Mouse (Mus musculus) MEL (cell line): ENCODE measurements around the gene Colq.

Experiments
- CTCF ChIP-seq, 3 experiments: IDR thresholded peaks in 2 of 3; conservative IDR thresholded peaks in 1 of 3; 2 replicates each; pipeline ENCODE4 v1.5.1; 2011 to 2012; ENCODE audit warnings: low read length in 3 of 3, low read depth in 2 of 3, mild to moderate bottlenecking in 2 of 3, improper control_type of control experiment in 1 of 3, inconsistent platforms in 1 of 3, mixed read lengths in 1 of 3, moderate library complexity in 1 of 3; ENCODE audit not compliant: control insufficient read depth in 1 of 3, insufficient read depth in 1 of 3, poor library complexity in 1 of 3, severe bottlenecking in 1 of 3
- EP300 ChIP-seq, 2 experiments: IDR thresholded peaks; 2 replicates each; pipeline ENCODE4 v1.6.1; 2011; ENCODE audit warnings: improper control_type of control experiment in 2 of 2, low read length in 2 of 2, low read depth in 1 of 2, mild to moderate bottlenecking in 1 of 2
- GATA1 ChIP-seq: IDR thresholded peaks from 2 replicates; pipeline ENCODE4 v1.6.1; 2011; ENCODE audit warnings: low read depth, low read length, improper control_type of control experiment
- KAT2A ChIP-seq: conservative IDR thresholded peaks from 2 replicates; pipeline ENCODE4 v1.6.1; 2012; ENCODE audit warnings: low read depth, low read length, improper control_type of control experiment, inconsistent platforms
- MAX ChIP-seq: IDR thresholded peaks from 2 replicates; pipeline ENCODE4 v1.6.1; 2011; ENCODE audit warnings: low read length, improper control_type of control experiment
- NELFE ChIP-seq: IDR thresholded peaks from 2 replicates; pipeline ENCODE4 v1.6.1; 2011; ENCODE audit warnings: low read depth, low read length, improper control_type of control experiment
- POLR2A ChIP-seq, 2 experiments: IDR thresholded peaks; 2 replicates each; pipeline ENCODE4 v1.6.1; 2011 to 2012; ENCODE audit warnings: low read length in 2 of 2, mild to moderate bottlenecking in 2 of 2, control low read depth in 1 of 2, improper control_type of control experiment in 1 of 2, low read depth in 1 of 2, moderate library complexity in 1 of 2; ENCODE audit not compliant: control insufficient read depth in 1 of 2, insufficient read depth in 1 of 2, poor library complexity in 1 of 2
- POLR2AphosphoS2 ChIP-seq: IDR thresholded peaks from 2 replicates; pipeline ENCODE4 v1.6.1; 2011; ENCODE audit warnings: low read length, improper control_type of control experiment
- ZC3H11A ChIP-seq: IDR thresholded peaks from 2 replicates; pipeline ENCODE4 v1.6.1; 2012; ENCODE audit warnings: low read depth, mild to moderate bottlenecking, inconsistent platforms, low read length, improper control_type of control experiment

DNA sequence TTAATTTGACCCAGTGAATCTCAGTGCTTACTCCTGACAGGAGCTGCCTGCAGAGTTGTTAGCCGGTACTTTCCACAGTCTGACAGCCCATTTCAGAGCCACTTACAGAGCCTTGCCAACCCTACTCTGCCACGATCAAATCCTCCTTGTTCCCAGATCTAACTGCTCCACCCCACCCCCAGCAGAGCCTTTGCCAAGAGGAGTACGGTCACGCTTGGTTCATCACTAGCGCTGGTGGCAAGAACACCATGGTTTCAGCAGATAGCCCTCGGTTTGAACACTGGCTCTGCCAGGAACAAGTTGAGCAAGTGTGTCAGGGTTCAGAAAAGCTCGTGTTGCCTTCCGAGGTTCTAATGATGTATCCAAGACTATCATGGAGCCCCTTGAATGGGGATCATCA, 4.7 kb downstream of the Colq start:
- TF ChIP-seq POLR2AphosphoS2 (no peak), ZC3H11A (no peak), CTCF (IDR thresholded peaks at IDR 0.05 in 2 of 3, conservative IDR thresholded peaks at IDR 0.05 in 1 of 3; ENCODE audit: control insufficient read depth in 1 of 3, insufficient read depth in 1 of 3, low read depth in 2 of 3, low read length in 3 of 3, poor library complexity in 1 of 3, severe bottlenecking in 1 of 3) (no peak), EP300 (IDR thresholded peaks at IDR 0.05; ENCODE audit: low read depth in 1 of 2, low read length in 2 of 2) (no peak), NELFE (no peak), MAX (no peak), KAT2A (no peak), GATA1 (no peak), POLR2A (IDR thresholded peaks at IDR 0.05; ENCODE audit: control insufficient read depth in 1 of 2, insufficient read depth in 1 of 2, low read depth in 1 of 2, low read length in 2 of 2, poor library complexity in 1 of 2) (no peak)
